In genomic region chr1:166128551-166128950, GRCm38 (mm10) we compare ENCODE assay signal across 28 mouse cellular contexts. TPM values are rescaled to one million over a fixed set of nuclear protein-coding genes. Genes with fewer than 3 reads are reported as not detected.
DNase-seq lines count a peak whose midpoint lies in the region; ATAC-seq lines count a peak whose summit lies in the region.
"Had no signal": no experiment of that assay in that cellular context is flagged by ENCODE, and none has a peak within 500 bp of the region (broad histone marks: within the 10 kb centered on the region; RNA-seq: fewer than 3 reads in every experiment).

No protein-coding gene starts in this region.

- H3K4me3 ChIP-seq in heart, embryonic 15.5 days = no peak overlapping the region
- H3K4me3 ChIP-seq in midbrain, embryonic 14.5 days (replicated peaks; ENCODE audit: low read depth, low read length) = no peak overlapping the region
- H3K4me3 ChIP-seq: embryonic facial prominence, embryonic 12.5 days; layer of hippocampus, adult 2 months; limb, embryonic 12.5 days had no signal

- H3K4me2 ChIP-seq in heart, embryonic 15.5 days = peak overlapping the region; percentile 63
- no peak overlapping the region for H3K4me2 ChIP-seq in midbrain, embryonic 14.5 days (ENCODE audit: low read length)
- H3K4me2 ChIP-seq: liver, embryonic 11.5 days; midbrain, embryonic 11.5 days had no signal

- peak; percentile 38 to 51 for DNase-seq in heart, adult 18-20 months
- DNase-seq in heart, postnatal 36 days = no peak
- DNase-seq in heart, adult 9 months (ENCODE audit: low spot score in 2 of 2) = peak; percentile 25 to 39
- DNase-seq in skeletal muscle tissue, adult 2 months (ENCODE audit: low read depth, low spot score) = peak; percentile 60
- DNase-seq in midbrain, embryonic 14.5 days = no peak
- no peak for DNase-seq in spleen, postnatal 36 days (ENCODE audit: low spot score in 2 of 2)
- DNase-seq in urinary bladder, postnatal 25 days (ENCODE audit: low spot score) = no peak
- DNase-seq: B cell, adult 2 months; cerebellum, adult 11 months; cerebellum, postnatal 10 days; gastrocnemius, postnatal 25 days; kidney, postnatal 25 days; layer of hippocampus, postnatal 36 days; liver, postnatal 0 days had no signal

- intact Hi-C loops in heart, postnatal 36 days (cut with DNase I) = no loop called here

- H3K9me3 ChIP-seq in heart, embryonic 15.5 days (replicated peaks) = no peaks in the 10 kb centered on the region
- H3K9me3 ChIP-seq in midbrain, embryonic 14.5 days (ENCODE audit: control insufficient read depth, low read length) = no peaks in the 10 kb centered on the region
- H3K9me3 ChIP-seq: embryonic facial prominence, embryonic 12.5 days; limb, embryonic 12.5 days had no signal

- no peak overlapping the region for H3K9ac ChIP-seq in heart, embryonic 15.5 days
- no peak overlapping the region for H3K9ac ChIP-seq in midbrain, embryonic 14.5 days (replicated peaks; ENCODE audit: low read length)
- H3K9ac ChIP-seq: embryonic facial prominence, embryonic 12.5 days; limb, embryonic 12.5 days; liver, postnatal 0 days had no signal

- peak overlapping the region; percentile 95 for H3K27ac ChIP-seq in heart, embryonic 15.5 days
- H3K27ac ChIP-seq in midbrain, embryonic 14.5 days (replicated peaks; ENCODE audit: low read depth, low read length) = no peak overlapping the region
- H3K27ac ChIP-seq: hindbrain, postnatal 0 days; layer of hippocampus, adult 2 months had no signal

- 54% methylated on average over 5 of the region's 5 CpGs for WGBS in heart, embryonic 15.5 days
- WGBS in midbrain, embryonic 14.5 days = 90% methylated on average over 5 of the region's 5 CpGs

- H3K36me3 ChIP-seq in heart, embryonic 15.5 days = peaks cover 7% of the 10 kb centered on the region
- no peaks in the 10 kb centered on the region for H3K36me3 ChIP-seq in midbrain, embryonic 14.5 days (ENCODE audit: control insufficient read depth, insufficient read depth, low read length)
- H3K36me3 ChIP-seq: embryonic facial prominence, embryonic 12.5 days; limb, embryonic 12.5 days had no signal

- H3K4me1 ChIP-seq in heart, embryonic 15.5 days (replicated peaks) = peaks cover 57% of the 10 kb centered on the region
- H3K4me1 ChIP-seq in midbrain, embryonic 14.5 days (ENCODE audit: control insufficient read depth, insufficient read depth, low read length) = no peaks in the 10 kb centered on the region

- ATAC-seq in heart, embryonic 15.5 days (replicated peaks; ENCODE audit: insufficient number of reproducible peaks, insufficient read depth, low FRiP score, low read depth) = peak; percentile 43; the same call in 1 of the 2 replicates
- no peak for ATAC-seq in midbrain, embryonic 14.5 days (ENCODE audit: low FRiP score, low TSS enrichment)
- ATAC-seq: forebrain, embryonic 14.5 days; hindbrain, postnatal 0 days; intestine, embryonic 16.5 days; liver, postnatal 0 days; lung, postnatal 0 days had no signal

- H3K27me3 ChIP-seq in heart, embryonic 15.5 days = no peaks in the 10 kb centered on the region
- no peaks in the 10 kb centered on the region for H3K27me3 ChIP-seq in midbrain, embryonic 14.5 days (ENCODE audit: control insufficient read depth, insufficient read depth, low read length)
- H3K27me3 ChIP-seq: CH12.LX; embryonic facial prominence, embryonic 12.5 days; limb, embryonic 12.5 days had no signal

RNA-seq across cellular contexts. Expression of gene Dusp27, which starts 0.8 kb away (rescaled TPM):
- total RNA-seq in heart, adult 18-20 months (2021) = 10 to 100 TPM; 34.7 to 40.0 TPM
- total RNA-seq in heart, postnatal 36 days (2021) = 10 to 100 TPM; 40.7 to 44.9 TPM
- 40.2 and 44.9 TPM in 2 replicates for polyA plus RNA-seq in heart, embryonic 15.5 days (2015; fragmentation: Nextera tagmentation; extraction: Ambion mirVana)
- polyA plus RNA-seq in midbrain, embryonic 14.5 days (2014; fragmentation: Nextera tagmentation; extraction: Ambion mirVana) = 0.51 and 1.00 TPM in 2 replicates
- total RNA-seq: CH12.LX; layer of hippocampus, adult 2 months; layer of hippocampus, postnatal 36 days; megakaryocyte progenitor cell, adult 5-6 weeks; neutrophil, adult 5-6 weeks had no signal

RNA-seq across cellular contexts. Expression of gene Gpa33, which starts 1.5 kb away (rescaled TPM):
- total RNA-seq in heart, adult 18-20 months (2021) = not detected
- not detected for total RNA-seq in heart, postnatal 36 days (2021)
- polyA plus RNA-seq in heart, embryonic 15.5 days (2015; fragmentation: Nextera tagmentation; extraction: Ambion mirVana) = 0.06 TPM in 1 of 2 replicates, not detected in the other
- polyA plus RNA-seq in midbrain, embryonic 14.5 days (2014; fragmentation: Nextera tagmentation; extraction: Ambion mirVana) = not detected in 2 replicates
- total RNA-seq: gastrocnemius, postnatal 25 days; hindbrain, postnatal 0 days; layer of hippocampus, adult 2 months; layer of hippocampus, postnatal 36 days; left cerebral cortex, postnatal 10 days; megakaryocyte progenitor cell, adult 5-6 weeks; neutrophil, adult 5-6 weeks had no signal
- polyA plus RNA-seq: forebrain, embryonic 14.5 days; liver, embryonic 11.5 days; liver, postnatal 0 days had no signal

Comparison
In these comparisons a context has a peak if more than half of its experiments do, and no peak if none do; other contexts are left out.
1. DNase-seq: peak in heart, adult 18-20 months (2 of 2), heart, adult 9 months (2 of 2) and skeletal muscle tissue, adult 2 months (single experiment); none in heart, postnatal 36 days (0 of 2), midbrain, embryonic 14.5 days (single experiment), spleen, postnatal 36 days (0 of 2) and urinary bladder, postnatal 25 days (single experiment).